Mouse (Mus musculus) neutrophil, adult 65 days (primary cell): ENCODE measurements around the gene Timmdc1. TPM values are rescaled to one million over a fixed set of nuclear protein-coding genes. Genes with fewer than 3 reads are reported as not detected.

Experiments
- total RNA-seq: library from RNA; stranded (reverse); gene quantifications from 2 replicates; pipeline ENCODE4 v1.2.4, GENCODE M21; 2023

Gene Timmdc1
- 9.3 and 10.5 TPM in 2 replicates for total RNA-seq

DNA sequence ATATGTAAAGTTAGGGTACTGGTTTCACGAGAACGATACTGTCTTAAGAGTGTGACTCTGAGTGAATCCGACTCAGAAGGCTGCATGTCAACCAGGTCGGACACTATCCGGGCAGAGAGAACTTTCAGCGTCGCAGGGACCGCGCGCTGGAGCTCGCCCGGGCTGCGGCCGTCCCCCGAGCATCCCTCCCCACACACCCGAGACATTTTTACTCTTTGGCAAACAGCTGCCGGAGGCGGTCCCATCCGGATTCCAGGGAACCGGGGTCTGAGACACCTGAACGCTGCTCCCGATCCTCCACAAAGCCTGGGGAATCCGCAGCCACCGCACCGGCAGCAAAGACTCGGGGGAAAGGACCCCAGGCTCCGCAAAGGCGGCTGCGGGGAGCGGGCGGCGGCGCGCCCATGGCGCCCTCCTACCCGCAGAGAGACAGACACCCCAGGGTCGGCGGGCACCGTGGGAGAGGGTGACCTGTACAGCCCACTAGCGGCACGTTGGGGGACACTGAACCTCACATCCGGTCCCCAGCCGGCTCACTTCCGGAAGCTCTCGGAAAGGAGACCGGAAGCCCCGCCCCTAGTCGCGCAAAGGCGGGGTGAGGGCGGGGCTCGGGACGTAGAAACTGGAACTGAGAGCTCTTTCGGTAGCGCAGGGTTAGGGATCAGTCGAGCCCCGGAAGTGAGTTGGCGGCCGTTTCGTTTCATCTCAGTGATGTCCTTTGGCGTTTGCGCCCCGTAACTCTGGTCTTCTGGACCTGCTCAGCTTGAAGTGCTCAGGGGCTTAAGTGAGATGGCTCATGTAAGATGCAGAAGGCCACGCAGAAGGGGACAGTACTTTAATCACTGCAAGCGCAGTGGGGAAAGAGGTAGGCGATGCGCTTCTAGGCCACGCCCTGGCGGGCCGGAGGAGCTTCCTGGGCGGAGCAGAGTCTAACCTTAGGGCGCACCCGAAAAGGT lies at the start of gene Timmdc1:
Gene Timmdc1, minus strand, starts transcription at position 535 of the 956 bp plus-strand sequence.

DNA sequence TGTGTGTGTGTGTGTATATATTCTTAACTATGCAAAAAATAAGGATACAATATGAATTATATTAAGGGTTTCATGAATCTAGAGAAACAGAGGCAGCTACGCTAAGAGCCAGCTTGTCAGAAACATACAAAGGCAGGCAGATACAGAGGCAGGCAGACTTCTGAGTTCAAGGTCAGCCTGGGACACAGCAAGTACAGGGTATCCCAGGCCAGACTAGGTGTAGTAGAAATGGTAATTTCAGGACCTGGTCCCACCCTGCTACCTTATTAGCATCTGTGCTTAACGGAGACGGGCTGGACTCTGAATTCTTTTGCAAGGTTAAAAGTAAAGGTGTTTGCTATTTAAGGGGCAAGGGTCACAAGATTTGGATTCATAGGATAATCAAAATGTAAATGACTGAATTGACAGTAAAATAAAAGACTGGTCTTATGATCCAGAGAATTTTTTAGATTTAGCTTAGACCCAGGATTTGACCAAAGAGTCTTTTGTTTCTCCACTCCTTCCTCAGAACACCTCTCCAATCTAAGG lies 35.8 kb upstream of the Timmdc1 start, which contains the start of gene Tmem39a:
Gene Tmem39a, plus strand, starts transcription at position 478 of the 528 bp plus-strand sequence.

DNA sequence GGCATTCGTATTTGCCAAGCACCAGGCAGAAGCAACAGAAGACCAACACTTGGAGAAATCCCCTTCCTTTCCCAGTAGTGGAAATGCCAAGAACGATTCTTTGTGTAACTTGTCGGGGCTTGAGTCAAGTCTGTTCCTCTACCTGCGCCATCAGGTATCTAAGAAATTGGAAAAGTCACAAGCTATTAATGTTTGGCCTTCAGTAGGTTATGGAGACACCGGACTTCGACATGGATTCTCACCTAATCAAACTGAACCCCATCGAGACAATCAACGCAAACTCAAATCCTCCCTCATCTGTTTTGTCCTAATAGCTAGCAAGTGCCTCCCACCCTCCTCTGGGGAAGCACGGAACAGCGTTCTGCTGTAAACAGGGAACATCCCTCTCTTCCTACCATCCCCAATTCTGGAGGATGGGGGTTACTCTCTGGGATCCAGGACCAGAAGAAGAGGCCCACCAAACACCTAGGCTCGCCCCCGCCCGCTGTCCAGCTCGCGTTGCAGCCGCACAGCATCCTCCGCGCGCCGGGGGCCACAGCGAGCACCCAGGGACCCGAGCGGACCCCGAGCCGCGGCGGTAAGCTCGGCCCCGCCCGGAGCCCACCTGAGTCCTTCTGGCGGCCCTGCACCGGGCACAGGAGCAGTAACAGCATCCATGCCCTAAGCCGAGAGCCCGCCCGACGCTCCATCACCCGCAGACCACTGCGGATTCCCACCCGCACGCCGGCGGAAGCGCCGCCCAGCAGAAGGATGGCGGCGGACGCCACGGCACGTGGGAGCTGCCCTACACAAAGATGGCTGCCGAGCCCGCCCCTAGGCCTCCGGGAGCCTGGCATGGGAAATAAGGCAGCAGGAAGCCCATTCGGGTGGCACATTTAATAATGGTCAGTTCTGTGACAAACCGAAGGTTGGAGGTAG lies 27.3 kb upstream of the Timmdc1 start, which contains the start of gene Poglut1:
Gene Poglut1, minus strand, starts transcription at position 780 of the 918 bp plus-strand sequence.

GRCm38 (mm10) chr16:38455511-38456418 lies 66.7 kb downstream of the Timmdc1 start, which contains the start of gene Cd80:
Gene Cd80 (plus strand): TSS chr16:38455561.

DNA sequence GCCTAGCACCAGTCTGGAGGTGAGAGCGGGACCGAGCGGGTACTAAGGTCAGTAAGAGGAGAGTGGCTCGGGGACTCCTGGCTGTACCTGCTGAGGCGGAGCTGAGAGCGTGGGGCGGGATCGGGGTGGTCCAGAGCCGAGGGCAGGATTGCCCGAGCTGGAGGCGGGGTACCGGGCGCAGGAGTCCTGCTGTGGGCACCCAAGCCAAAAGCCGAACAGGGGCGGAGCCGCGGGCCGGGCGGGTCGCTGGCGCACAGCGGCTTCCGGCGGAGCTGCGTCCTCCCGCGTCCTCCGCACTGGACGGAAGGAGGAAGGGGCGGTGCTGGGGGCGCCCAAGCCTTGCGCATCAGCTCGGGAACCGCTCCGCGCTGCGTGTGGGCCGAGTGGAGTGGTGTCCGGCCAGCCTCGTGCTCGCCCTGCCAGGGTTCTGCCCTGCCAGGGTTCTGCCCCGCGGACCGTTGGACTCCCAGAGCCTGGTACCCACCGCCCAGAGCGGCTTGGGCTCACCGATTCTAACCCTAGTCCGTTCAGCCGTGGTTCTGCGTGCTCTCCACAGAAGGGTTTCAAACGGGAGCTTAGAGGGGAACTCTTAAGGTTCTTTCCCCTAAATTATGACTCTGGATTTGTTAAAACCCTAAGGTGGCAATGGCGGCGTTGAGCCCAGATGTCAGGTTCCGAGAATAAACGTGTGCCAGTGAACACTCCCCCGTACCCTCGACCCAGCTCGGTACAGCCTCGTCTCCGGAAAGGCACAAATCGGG lies 69.8 kb downstream of the Timmdc1 start, which contains the start of gene Adprh:
Gene Adprh, minus strand, starts transcription at position 262 of the 761 bp plus-strand sequence.

Other genes with a start within 250 kb of the Timmdc1 start
- not detected in 2 replicates for gene Nr1i2, start 227.8 kb downstream of the Timmdc1 start, total RNA-seq
- gene Maats1, start 180.5 kb downstream of the Timmdc1 start, total RNA-seq = not detected in 2 replicates
- gene Cox17, start 175.7 kb downstream of the Timmdc1 start, total RNA-seq = 79.1 and 87.3 TPM in 2 replicates
- not detected in 2 replicates for gene Gm21987, start 175.6 kb downstream of the Timmdc1 start, total RNA-seq
- 0.25 and 0.38 TPM in 2 replicates for gene Popdc2, start 160.5 kb downstream of the Timmdc1 start, total RNA-seq
- gene Pla1a, start 89.5 kb downstream of the Timmdc1 start, total RNA-seq = 0.20 and 0.47 TPM in 2 replicates
- 43.9 and 44.8 TPM in 2 replicates for gene Adprh, start 70.0 kb downstream of the Timmdc1 start, total RNA-seq
- 50.1 and 74.4 TPM in 2 replicates for gene Cd80, start 67.1 kb downstream of the Timmdc1 start, total RNA-seq
- gene Poglut1, start 27.6 kb upstream of the Timmdc1 start, total RNA-seq = 5.1 and 7.3 TPM in 2 replicates
- 64.4 and 83.6 TPM in 2 replicates for gene Tmem39a, start 36.0 kb upstream of the Timmdc1 start, total RNA-seq
- 16.6 and 23.0 TPM in 2 replicates for gene Arhgap31, start 190.6 kb upstream of the Timmdc1 start, total RNA-seq
- gene B4galt4, start 219.6 kb upstream of the Timmdc1 start, total RNA-seq = 1.7 and 2.0 TPM in 2 replicates